Mouse (Mus musculus) thymus, postnatal 36 days (tissue): Measurements from ENCODE around the gene Dll3.
"Not testable (repeated sequence)": the region's sequence is repeated elsewhere in the genome, so short reads cannot be mapped to it uniquely, and the experiment has no call there.

Source experiments
- DNase-seq, 2 experiments: peaks; one replicate each; pipeline ENCODE4 v3.0.0; 2022; ENCODE audit warnings: mixed read lengths in 2 of 2

The Dll3 gene

DNA sequence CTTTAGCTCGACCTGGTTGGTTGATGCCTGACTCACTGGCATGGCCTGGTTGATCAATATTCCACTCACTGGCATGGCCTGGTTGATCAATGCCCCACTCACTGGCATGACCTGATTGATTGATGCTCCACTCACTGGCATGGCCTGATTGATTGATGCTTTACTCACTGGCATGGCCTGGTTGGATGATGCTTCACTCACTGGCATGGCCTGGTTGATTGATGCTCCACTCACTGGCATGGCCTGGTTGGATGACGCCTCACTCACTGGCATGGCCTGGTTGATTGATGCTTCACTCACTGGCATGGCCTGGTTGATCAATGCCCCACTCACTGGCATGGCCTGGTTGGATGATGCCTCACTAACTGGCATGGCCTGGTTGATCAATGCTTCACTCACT is 58.1 kb downstream of the Dll3 start:
- not testable (repeated sequence) for DNase-seq
